Mouse (Mus musculus) bone marrow, adult 2 months (tissue): ENCODE data around the gene Mafk.

ENCODE experiments used
- CTCF ChIP-seq: fragments of 200-500 bp; IDR thresholded peaks from 2 replicates; pipeline ENCODE4 v1.5.1; 2011; ENCODE audit warnings: low read length, control low read depth; ENCODE audit not compliant: control insufficient read depth, insufficient read depth
- POLR2A ChIP-seq: fragments of 200-500 bp; IDR thresholded peaks from 2 replicates; pipeline ENCODE4 v1.6.1; 2011; ENCODE audit warnings: low read depth, mild to moderate bottlenecking, control low read depth, low read length, borderline replicate concordance; ENCODE audit not compliant: control insufficient read depth

DNA sequence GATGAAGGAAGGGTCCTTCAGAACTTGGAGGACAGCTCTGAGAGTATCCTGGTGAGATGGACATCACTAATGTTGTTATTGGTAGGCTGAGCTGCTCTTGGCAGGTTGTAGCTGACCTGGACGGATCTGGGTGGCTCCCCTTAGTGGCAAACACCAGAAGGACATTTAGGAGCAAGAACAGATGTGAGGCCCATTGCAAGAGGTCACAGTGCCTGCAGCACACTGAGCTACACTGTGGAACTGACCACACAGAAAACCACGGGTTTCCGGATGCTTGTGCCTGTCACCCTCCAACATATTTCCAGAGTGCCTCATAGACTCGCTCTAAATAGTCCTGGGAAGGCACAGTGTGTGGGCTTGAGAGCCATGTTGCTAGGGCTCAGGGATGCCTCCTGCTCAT, 1.8 kb upstream of the Mafk start:
- peak; percentile 38; the same call in 1 of the 2 replicates for TF ChIP-seq CTCF
- no peak for TF ChIP-seq POLR2A
